ENCODE assay signal across 15 mouse cellular contexts in the genomic region with DNA sequence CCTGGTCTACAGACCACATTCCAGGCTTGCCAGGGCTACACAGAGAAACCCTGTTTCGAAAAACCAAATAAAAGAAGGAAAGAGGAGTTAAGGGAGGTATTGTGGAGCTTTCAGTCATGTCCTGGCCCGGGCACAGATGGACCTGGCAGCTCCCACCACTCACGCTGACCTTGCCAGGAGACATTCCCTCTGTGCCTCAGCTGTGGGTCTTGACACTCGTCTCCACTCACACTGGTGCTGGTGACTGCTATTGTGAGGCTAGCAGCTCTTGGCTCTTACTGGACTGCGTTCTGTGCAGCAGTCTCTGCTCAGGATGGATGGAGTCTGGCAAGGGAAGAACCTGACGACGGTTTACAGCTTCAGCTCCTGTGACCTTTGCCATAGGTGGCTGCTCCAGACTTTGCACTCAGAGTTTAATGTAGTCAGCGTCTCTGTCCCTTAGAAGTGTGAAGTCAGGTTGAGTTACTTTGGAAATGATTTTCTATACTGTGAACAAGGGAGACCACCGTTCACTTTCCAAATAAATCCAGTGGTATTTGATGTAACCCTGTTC.
A peak's percentile ranks its signal among the peaks of the same experiment; 100 is the strongest.
DNase-seq lines count a peak whose midpoint lies in the region; ATAC-seq and TF ChIP-seq lines count a peak whose summit lies in the region.
"Had no signal": no experiment of that assay in that cellular context is flagged by ENCODE, and none has a peak within 500 bp of the region (broad histone marks: within the 10 kb centered on the region; RNA-seq: fewer than 3 reads in every experiment).

No protein-coding gene starts in this region.

- H3K27ac ChIP-seq in forebrain, embryonic 15.5 days (replicated peaks): peak overlapping the region; percentile 13; the same call in 1 of the 2 replicates
- H3K27ac ChIP-seq in forebrain, embryonic 11.5 days (ENCODE audit: low read depth, low read length): no peak overlapping the region
- peak overlapping the region; percentile 54; the same call in 1 of the 2 replicates for H3K27ac ChIP-seq in kidney, adult 2 months (ENCODE audit: insufficient read depth, low read depth, low read length)
- H3K27ac ChIP-seq in liver, embryonic 13.5 days: 0 out of 2 replicates have a peak overlapping the region, but pooled peaks have one; percentile 3
- no peak overlapping the region for H3K27ac ChIP-seq in heart, adult 2 months
- H3K27ac ChIP-seq: embryonic facial prominence, embryonic 12.5 days; heart, embryonic 15.5 days; limb, embryonic 15.5 days; midbrain, embryonic 12.5 days had no signal

- no peak for TF ChIP-seq EP300 in heart, adult 2 months (IDR thresholded peaks at IDR 0.05; ENCODE audit: insufficient read depth, low read depth, low read length)

- no peak overlapping the region for H3K4me3 ChIP-seq in forebrain, embryonic 15.5 days
- H3K4me3 ChIP-seq in forebrain, embryonic 11.5 days (ENCODE audit: low read depth, low read length): no peak overlapping the region
- H3K4me3 ChIP-seq in kidney, adult 2 months (ENCODE audit: insufficient read depth, low read depth, low read length): no peak overlapping the region
- no peak overlapping the region for H3K4me3 ChIP-seq in liver, embryonic 13.5 days (replicated peaks)
- H3K4me3 ChIP-seq in heart, adult 2 months: no peak overlapping the region
- H3K4me3 ChIP-seq: embryonic facial prominence, embryonic 12.5 days; heart, embryonic 15.5 days; limb, embryonic 15.5 days; midbrain, embryonic 12.5 days had no signal

- no peaks in the 10 kb centered on the region for H3K27me3 ChIP-seq in forebrain, embryonic 15.5 days
- no peaks in the 10 kb centered on the region for H3K27me3 ChIP-seq in forebrain, embryonic 11.5 days (ENCODE audit: control insufficient read depth, insufficient read depth, low read length)
- H3K27me3 ChIP-seq in kidney, adult 2 months (replicated peaks; ENCODE audit: control insufficient read depth, insufficient read depth, low read length): no peaks in the 10 kb centered on the region
- no peaks in the 10 kb centered on the region for H3K27me3 ChIP-seq in liver, embryonic 13.5 days
- no peaks in the 10 kb centered on the region for H3K27me3 ChIP-seq in heart, adult 2 months (ENCODE audit: control insufficient read depth, insufficient read depth, low read length)
- H3K27me3 ChIP-seq: embryonic facial prominence, embryonic 12.5 days; heart, embryonic 15.5 days; limb, embryonic 15.5 days; midbrain, embryonic 12.5 days had no signal

- intact Hi-C loops in heart, adult 2 months (cut with DNase I): no loop called here

- peaks cover 22% of the 10 kb centered on the region for H3K4me1 ChIP-seq in forebrain, embryonic 15.5 days
- H3K4me1 ChIP-seq in forebrain, embryonic 11.5 days (replicated peaks; ENCODE audit: control insufficient read depth, insufficient read depth, low read length): peaks cover 2% of the 10 kb centered on the region; the same call in 1 of the 2 replicates
- H3K4me1 ChIP-seq in kidney, adult 2 months (ENCODE audit: control insufficient read depth, insufficient read depth, low read length): peaks cover 22% of the 10 kb centered on the region
- peaks cover 38% of the 10 kb centered on the region for H3K4me1 ChIP-seq in liver, embryonic 13.5 days (replicated peaks)
- peaks cover 19% of the 10 kb centered on the region for H3K4me1 ChIP-seq in heart, adult 2 months (ENCODE audit: control insufficient read depth, insufficient read depth, low read length)

- no peak for DNase-seq in forebrain, embryonic 11.5 days (ENCODE audit: low spot score)
- peak; percentile 78 for DNase-seq in kidney, adult 2 months
- no peak for DNase-seq in kidney, postnatal 10 days
- DNase-seq in kidney, adult 8-10 months: peak; percentile 52 to 54
- DNase-seq in liver, embryonic 13.5 days: no peak
- no peak for DNase-seq in heart, adult 2 months
- DNase-seq: B cell, adult 2 months; cerebellum, postnatal 36 days; thymus, adult 2 months had no signal

- no peak for ATAC-seq in forebrain, embryonic 15.5 days (replicated peaks)
- ATAC-seq in forebrain, embryonic 11.5 days (replicated peaks; ENCODE audit: low FRiP score): no peak
- peak; percentile 31; the same call in 1 of the 2 replicates for ATAC-seq in liver, embryonic 13.5 days (ENCODE audit: low read depth)
- no peak for ATAC-seq in granulocyte monocyte progenitor cell, adult 5-6 weeks (replicated peaks; ENCODE audit: poor library complexity, severe bottlenecking)

- WGBS in forebrain, embryonic 15.5 days: 59% methylated on average over 9 of the region's 9 CpGs
- WGBS in forebrain, embryonic 11.5 days: 86% methylated on average over 9 of the region's 9 CpGs
- WGBS in kidney, adult 2 months: 54% methylated on average over 9 of the region's 9 CpGs
- 88% methylated on average over 9 of the region's 9 CpGs for WGBS in liver, embryonic 13.5 days (ENCODE audit: insufficient replicate concordance)
- WGBS in heart, adult 2 months: 70% methylated on average over 9 of the region's 9 CpGs

- no peak for TF ChIP-seq CTCF in kidney, adult 2 months (conservative IDR thresholded peaks at IDR 0.05; ENCODE audit: insufficient read depth, insufficient read length, low read depth, low read length)
- TF ChIP-seq CTCF in heart, adult 2 months (IDR thresholded peaks at IDR 0.05): no peak

- no peaks in the 10 kb centered on the region for H3K9me3 ChIP-seq in forebrain, embryonic 15.5 days
- no peaks in the 10 kb centered on the region for H3K9me3 ChIP-seq in forebrain, embryonic 11.5 days (ENCODE audit: control insufficient read depth, low read length)
- H3K9me3 ChIP-seq in liver, embryonic 13.5 days (replicated peaks): no peaks in the 10 kb centered on the region
- H3K9me3 ChIP-seq: embryonic facial prominence, embryonic 12.5 days; heart, embryonic 15.5 days; limb, embryonic 15.5 days; midbrain, embryonic 12.5 days had no signal

- no peak overlapping the region for H3K9ac ChIP-seq in forebrain, embryonic 15.5 days (replicated peaks)
- H3K9ac ChIP-seq in forebrain, embryonic 11.5 days (ENCODE audit: low read length): no peak overlapping the region
- H3K9ac ChIP-seq in liver, embryonic 13.5 days: no peak overlapping the region
- no peak overlapping the region for H3K9ac ChIP-seq in heart, adult 2 months (ENCODE audit: low read depth, low read length)
- H3K9ac ChIP-seq: embryonic facial prominence, embryonic 12.5 days; heart, embryonic 15.5 days; limb, embryonic 15.5 days; midbrain, embryonic 12.5 days had no signal

- no peaks in the 10 kb centered on the region for H3K79me2 ChIP-seq in heart, adult 2 months (replicated peaks; ENCODE audit: control insufficient read depth, insufficient read depth, low read length)

- H3K36me3 ChIP-seq in forebrain, embryonic 15.5 days: no peaks in the 10 kb centered on the region
- H3K36me3 ChIP-seq in forebrain, embryonic 11.5 days (ENCODE audit: control insufficient read depth, insufficient read depth, low read length): no peaks in the 10 kb centered on the region; the same call in 1 of the 2 replicates
- no peaks in the 10 kb centered on the region for H3K36me3 ChIP-seq in kidney, adult 2 months (ENCODE audit: control insufficient read depth, insufficient read depth, low read length)
- peaks cover 42% of the 10 kb centered on the region for H3K36me3 ChIP-seq in liver, embryonic 13.5 days
- peaks cover 7% of the 10 kb centered on the region for H3K36me3 ChIP-seq in heart, adult 2 months (ENCODE audit: control insufficient read depth, insufficient read depth, low read length)
- H3K36me3 ChIP-seq: heart, embryonic 15.5 days had no signal

- H3K4me2 ChIP-seq in forebrain, embryonic 15.5 days (replicated peaks): no peak overlapping the region
- no peak overlapping the region for H3K4me2 ChIP-seq in forebrain, embryonic 11.5 days (ENCODE audit: low read depth, low read length, severe bottlenecking)
- H3K4me2 ChIP-seq in liver, embryonic 13.5 days: no peak overlapping the region
- H3K4me2 ChIP-seq: embryonic facial prominence, embryonic 12.5 days; heart, embryonic 15.5 days; limb, embryonic 15.5 days; midbrain, embryonic 12.5 days had no signal

- no peak for TF ChIP-seq POLR2A in kidney, adult 2 months (IDR thresholded peaks at IDR 0.05; ENCODE audit: low read depth, low read length)
- no peak for TF ChIP-seq POLR2A in heart, adult 2 months (IDR thresholded peaks at IDR 0.05; ENCODE audit: insufficient read depth, low read depth, low read length)

Comparison
In these comparisons a context has a peak if more than half of its experiments do, and no peak if none do; other contexts are left out.
1. H3K27ac ChIP-seq: peak in forebrain, embryonic 15.5 days (single experiment), kidney, adult 2 months (single experiment) and liver, embryonic 13.5 days (single experiment); none in forebrain, embryonic 11.5 days (single experiment) and heart, adult 2 months (single experiment).
2. DNase-seq: peak in kidney, adult 2 months (single experiment) and kidney, adult 8-10 months (2 of 2); none in forebrain, embryonic 11.5 days (single experiment), kidney, postnatal 10 days (single experiment), liver, embryonic 13.5 days (single experiment) and heart, adult 2 months (0 of 2).